Mouse (Mus musculus): Measurements from ENCODE around the gene Pa2g4. TPM values are rescaled to one million over a fixed set of nuclear protein-coding genes. Genes with fewer than 3 reads are reported as not detected.

Gene Pa2g4
- total and polyA plus RNA-seq, 2 experiments from 2014 or later: 48.0 to 117 TPM

DNA sequence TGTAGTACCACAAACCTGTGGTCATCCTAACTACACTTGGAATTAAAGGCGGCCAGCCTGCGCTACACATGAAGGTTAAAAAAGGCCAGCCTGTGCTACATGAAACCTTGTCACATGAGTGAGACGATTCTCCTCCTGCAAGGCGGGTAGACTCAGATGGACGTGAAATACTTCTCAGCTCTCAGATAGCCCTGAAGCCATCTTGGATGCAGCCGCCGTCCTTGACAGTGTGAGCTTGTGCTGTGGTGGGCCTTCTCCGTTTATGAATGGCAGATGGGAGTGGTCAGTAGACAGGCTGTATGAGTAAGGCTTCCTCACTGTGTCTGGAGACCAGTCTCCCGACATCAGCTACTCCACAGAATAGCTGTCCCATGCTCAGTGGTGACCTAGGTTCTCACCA, 56.6 kb downstream of the Pa2g4 start:
- Histone ChIP-seq H3K36me3 (ENCODE audit: insufficient read depth, low read length) (peaks cover 13% of the 10 kb centered on the region; the same call in 1 of the 2 replicates), H3K9me3 (ENCODE audit: low read length) (no peaks in the 10 kb centered on the region), H3K27ac (no peak overlapping the region), H3K27me3 (ENCODE audit: insufficient read depth, low read length) (no peaks in the 10 kb centered on the region), H3K4me1 (ENCODE audit: insufficient read depth, low read length) (no peaks in the 10 kb centered on the region), H3K4me2 (ENCODE audit: low read depth, low read length) (no peak overlapping the region), H3K9ac (replicated peaks; ENCODE audit: low read length) (no peak overlapping the region), H3K4me3 (ENCODE audit: low read length) (no peak overlapping the region)
- ATAC-seq (no peak), DNase-seq (ENCODE audit: low spot score) (no peak)
- TF ChIP-seq CTCF (IDR thresholded peaks at IDR 0.05; ENCODE audit: low read depth): no peak
- WGBS: 86% methylated on average over 9 of the region's 9 CpGs

DNA sequence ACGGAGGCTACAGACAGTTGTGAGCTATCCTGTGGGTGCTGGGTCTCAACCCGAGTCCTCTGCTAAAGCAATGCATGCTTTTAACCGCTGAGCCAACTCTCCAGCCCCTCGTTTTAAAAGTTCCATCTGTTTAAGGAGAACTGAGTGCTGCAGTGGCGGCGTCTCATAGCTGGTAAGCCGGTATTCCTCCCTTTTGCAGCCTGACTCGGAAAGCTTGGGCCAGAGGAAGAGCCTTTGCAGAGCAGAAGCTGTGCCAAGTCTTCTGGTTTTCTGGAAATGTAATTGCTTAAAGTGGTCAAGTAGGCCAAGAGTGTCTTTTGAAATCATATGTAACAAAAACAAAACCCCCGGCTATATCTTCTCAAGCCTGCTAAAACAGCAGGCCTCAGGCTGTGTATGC, 57.5 kb downstream of the Pa2g4 start:
- Histone ChIP-seq H3K36me3 (ENCODE audit: insufficient read depth, low read length) (peaks cover 13% of the 10 kb centered on the region; the same call in 1 of the 2 replicates), H3K9ac (replicated peaks; ENCODE audit: low read length) (no peak overlapping the region), H3K9me3 (ENCODE audit: low read length) (no peaks in the 10 kb centered on the region), H3K4me2 (ENCODE audit: low read depth, low read length) (no peak overlapping the region), H3K4me3 (ENCODE audit: low read length) (no peak overlapping the region), H3K4me1 (ENCODE audit: insufficient read depth, low read length) (no peaks in the 10 kb centered on the region), H3K27ac (no peak overlapping the region), H3K27me3 (ENCODE audit: insufficient read depth, low read length) (no peaks in the 10 kb centered on the region)
- 80% methylated on average over 9 of the region's 9 CpGs for WGBS
- no peak for ATAC-seq
- no peak for TF ChIP-seq CTCF (IDR thresholded peaks at IDR 0.05; ENCODE audit: low read depth)
- no peak for DNase-seq (ENCODE audit: low spot score)

Small RNAs within 50 kb of the gene (microRNA-seq; reads per million reads assigned to microRNA genes)
- gene Gm47275 (0 reads per million in 2 experiments), gene Mir6916 (0.18 to 0.36 reads per million in 2 experiments), gene Mir6917 (0 reads per million in 2 experiments)

Other genes with a start within 250 kb of the Pa2g4 start
- 42.9 and 73.3 TPM in 2 replicates for gene Cnpy2, start 243.5 kb downstream of the Pa2g4 start, total RNA-seq (2014; rRNA removed)
- gene Cnpy2, start 243.5 kb downstream of the Pa2g4 start, polyA plus RNA-seq (2015; fragmentation: Nextera tagmentation; extraction: Ambion mirVana): 186 and 189 TPM in 2 replicates
- 274 and 311 TPM in 2 replicates for gene Cs, start 228.3 kb downstream of the Pa2g4 start, total RNA-seq (2014; rRNA removed)
- gene Cs, start 228.3 kb downstream of the Pa2g4 start, polyA plus RNA-seq (2015; fragmentation: Nextera tagmentation; extraction: Ambion mirVana): 262 and 285 TPM in 2 replicates
- gene Coq10a, start 197.0 kb downstream of the Pa2g4 start, total RNA-seq (2014; rRNA removed): 26.9 and 42.1 TPM in 2 replicates
- 50.8 and 52.1 TPM in 2 replicates for gene Coq10a, start 197.0 kb downstream of the Pa2g4 start, polyA plus RNA-seq (2015; fragmentation: Nextera tagmentation; extraction: Ambion mirVana)
- gene Ankrd52, start 188.9 kb downstream of the Pa2g4 start, total RNA-seq (2014; rRNA removed): 38.8 and 39.5 TPM in 2 replicates
- gene Ankrd52, start 188.9 kb downstream of the Pa2g4 start, polyA plus RNA-seq (2015; fragmentation: Nextera tagmentation; extraction: Ambion mirVana): 9.1 and 10.6 TPM in 2 replicates
- gene Slc39a5, start 164.8 kb downstream of the Pa2g4 start, total RNA-seq (2014; rRNA removed): 0.58 and 2.3 TPM in 2 replicates
- gene Slc39a5, start 164.8 kb downstream of the Pa2g4 start, polyA plus RNA-seq (2015; fragmentation: Nextera tagmentation; extraction: Ambion mirVana): 0.55 and 0.66 TPM in 2 replicates
- 73.9 and 98.9 TPM in 2 replicates for gene Nabp2, start 154.5 kb downstream of the Pa2g4 start, total RNA-seq (2014; rRNA removed)
- gene Nabp2, start 154.5 kb downstream of the Pa2g4 start, polyA plus RNA-seq (2015; fragmentation: Nextera tagmentation; extraction: Ambion mirVana): 135 and 140 TPM in 2 replicates
- 98.1 and 105 TPM in 2 replicates for gene Rnf41, start 154.3 kb downstream of the Pa2g4 start, total RNA-seq (2014; rRNA removed)
- gene Rnf41, start 154.3 kb downstream of the Pa2g4 start, polyA plus RNA-seq (2015; fragmentation: Nextera tagmentation; extraction: Ambion mirVana): 75.8 and 76.3 TPM in 2 replicates
- 174 and 181 TPM in 2 replicates for gene Smarcc2, start 106.7 kb downstream of the Pa2g4 start, total RNA-seq (2014; rRNA removed)
- gene Smarcc2, start 106.7 kb downstream of the Pa2g4 start, polyA plus RNA-seq (2015; fragmentation: Nextera tagmentation; extraction: Ambion mirVana): 112 and 120 TPM in 2 replicates
- gene Myl6, start 71.8 kb downstream of the Pa2g4 start, total RNA-seq (2014; rRNA removed): 565 and 585 TPM in 2 replicates
- gene Myl6, start 71.8 kb downstream of the Pa2g4 start, polyA plus RNA-seq (2015; fragmentation: Nextera tagmentation; extraction: Ambion mirVana): 1,081 and 1,089 TPM in 2 replicates
- gene Myl6b, start 67.3 kb downstream of the Pa2g4 start, total RNA-seq (2014; rRNA removed): 27.1 and 34.6 TPM in 2 replicates
- 4.2 and 4.9 TPM in 2 replicates for gene Myl6b, start 67.3 kb downstream of the Pa2g4 start, polyA plus RNA-seq (2015; fragmentation: Nextera tagmentation; extraction: Ambion mirVana)
- gene Esyt1, start 40.1 kb downstream of the Pa2g4 start, total RNA-seq (2014; rRNA removed): 22.9 and 29.0 TPM in 2 replicates
- 13.3 TPM in 2 replicates for gene Esyt1, start 40.1 kb downstream of the Pa2g4 start, polyA plus RNA-seq (2015; fragmentation: Nextera tagmentation; extraction: Ambion mirVana)
- gene Zc3h10, start 18.2 kb downstream of the Pa2g4 start, total RNA-seq (2014; rRNA removed): 19.3 and 19.4 TPM in 2 replicates
- 12.5 and 13.8 TPM in 2 replicates for gene Zc3h10, start 18.2 kb downstream of the Pa2g4 start, polyA plus RNA-seq (2015; fragmentation: Nextera tagmentation; extraction: Ambion mirVana)
- 412 and 501 TPM in 2 replicates for gene Rpl41, start 16.7 kb downstream of the Pa2g4 start, total RNA-seq (2014; rRNA removed)
- gene Rpl41, start 16.7 kb downstream of the Pa2g4 start, polyA plus RNA-seq (2015; fragmentation: Nextera tagmentation; extraction: Ambion mirVana): 2,609 and 2,618 TPM in 2 replicates
- 1.3 and 1.7 TPM in 2 replicates for gene Erbb3, start 23.7 kb upstream of the Pa2g4 start, total RNA-seq (2014; rRNA removed)
- 0.64 and 0.65 TPM in 2 replicates for gene Erbb3, start 23.7 kb upstream of the Pa2g4 start, polyA plus RNA-seq (2015; fragmentation: Nextera tagmentation; extraction: Ambion mirVana)
- 1,199 and 1,407 TPM in 2 replicates for gene Rps26, start 60.8 kb upstream of the Pa2g4 start, total RNA-seq (2014; rRNA removed)
- 399 and 422 TPM in 2 replicates for gene Rps26, start 60.8 kb upstream of the Pa2g4 start, polyA plus RNA-seq (2015; fragmentation: Nextera tagmentation; extraction: Ambion mirVana)
- gene Ikzf4, start 80.0 kb upstream of the Pa2g4 start, total RNA-seq (2014; rRNA removed): 11.0 and 90.5 TPM in 2 replicates
- gene Ikzf4, start 80.0 kb upstream of the Pa2g4 start, polyA plus RNA-seq (2015; fragmentation: Nextera tagmentation; extraction: Ambion mirVana): 8.6 and 9.8 TPM in 2 replicates
- 15.3 and 15.5 TPM in 2 replicates for gene Suox, start 108.1 kb upstream of the Pa2g4 start, total RNA-seq (2014; rRNA removed)
- gene Suox, start 108.1 kb upstream of the Pa2g4 start, polyA plus RNA-seq (2015; fragmentation: Nextera tagmentation; extraction: Ambion mirVana): 10.3 and 10.9 TPM in 2 replicates
- 108 and 127 TPM in 2 replicates for gene Rab5b, start 130.3 kb upstream of the Pa2g4 start, total RNA-seq (2014; rRNA removed)
- 97.5 and 99.7 TPM in 2 replicates for gene Rab5b, start 130.3 kb upstream of the Pa2g4 start, polyA plus RNA-seq (2015; fragmentation: Nextera tagmentation; extraction: Ambion mirVana)
- 0.63 and 1.0 TPM in 2 replicates for gene Pmel, start 138.2 kb upstream of the Pa2g4 start, total RNA-seq (2014; rRNA removed)
- gene Pmel, start 138.2 kb upstream of the Pa2g4 start, polyA plus RNA-seq (2015; fragmentation: Nextera tagmentation; extraction: Ambion mirVana): 1.0 and 1.4 TPM in 2 replicates
- 17.5 and 21.2 TPM in 2 replicates for gene Cdk2, start 139.0 kb upstream of the Pa2g4 start, total RNA-seq (2014; rRNA removed)
- 16.6 and 17.7 TPM in 2 replicates for gene Cdk2, start 139.0 kb upstream of the Pa2g4 start, polyA plus RNA-seq (2015; fragmentation: Nextera tagmentation; extraction: Ambion mirVana)
- gene Dgka, start 178.9 kb upstream of the Pa2g4 start, total RNA-seq (2014; rRNA removed): 6.2 and 6.6 TPM in 2 replicates
- 6.2 and 6.7 TPM in 2 replicates for gene Dgka, start 178.9 kb upstream of the Pa2g4 start, polyA plus RNA-seq (2015; fragmentation: Nextera tagmentation; extraction: Ambion mirVana)
- 45.6 and 47.4 TPM in 2 replicates for gene Pym1, start 181.9 kb upstream of the Pa2g4 start, total RNA-seq (2014; rRNA removed)
- 51.0 and 51.5 TPM in 2 replicates for gene Pym1, start 181.9 kb upstream of the Pa2g4 start, polyA plus RNA-seq (2015; fragmentation: Nextera tagmentation; extraction: Ambion mirVana)
- gene Mmp19, start 224.9 kb upstream of the Pa2g4 start, total RNA-seq (2014; rRNA removed): 0.52 and 2.8 TPM in 2 replicates
- 0.59 and 0.61 TPM in 2 replicates for gene Mmp19, start 224.9 kb upstream of the Pa2g4 start, polyA plus RNA-seq (2015; fragmentation: Nextera tagmentation; extraction: Ambion mirVana)
- gene Dnajc14, start 238.1 kb upstream of the Pa2g4 start, total RNA-seq (2014; rRNA removed): 28.6 and 30.9 TPM in 2 replicates
- 32.7 and 37.0 TPM in 2 replicates for gene Dnajc14, start 238.1 kb upstream of the Pa2g4 start, polyA plus RNA-seq (2015; fragmentation: Nextera tagmentation; extraction: Ambion mirVana)
- 26.5 and 27.3 TPM in 2 replicates for gene Tmem198b, start 238.4 kb upstream of the Pa2g4 start, total RNA-seq (2014; rRNA removed)
- gene Tmem198b, start 238.4 kb upstream of the Pa2g4 start, polyA plus RNA-seq (2015; fragmentation: Nextera tagmentation; extraction: Ambion mirVana): 18.8 and 18.9 TPM in 2 replicates

Measured in hindbrain, postnatal 0 days (tissue).